In the genomic region with DNA sequence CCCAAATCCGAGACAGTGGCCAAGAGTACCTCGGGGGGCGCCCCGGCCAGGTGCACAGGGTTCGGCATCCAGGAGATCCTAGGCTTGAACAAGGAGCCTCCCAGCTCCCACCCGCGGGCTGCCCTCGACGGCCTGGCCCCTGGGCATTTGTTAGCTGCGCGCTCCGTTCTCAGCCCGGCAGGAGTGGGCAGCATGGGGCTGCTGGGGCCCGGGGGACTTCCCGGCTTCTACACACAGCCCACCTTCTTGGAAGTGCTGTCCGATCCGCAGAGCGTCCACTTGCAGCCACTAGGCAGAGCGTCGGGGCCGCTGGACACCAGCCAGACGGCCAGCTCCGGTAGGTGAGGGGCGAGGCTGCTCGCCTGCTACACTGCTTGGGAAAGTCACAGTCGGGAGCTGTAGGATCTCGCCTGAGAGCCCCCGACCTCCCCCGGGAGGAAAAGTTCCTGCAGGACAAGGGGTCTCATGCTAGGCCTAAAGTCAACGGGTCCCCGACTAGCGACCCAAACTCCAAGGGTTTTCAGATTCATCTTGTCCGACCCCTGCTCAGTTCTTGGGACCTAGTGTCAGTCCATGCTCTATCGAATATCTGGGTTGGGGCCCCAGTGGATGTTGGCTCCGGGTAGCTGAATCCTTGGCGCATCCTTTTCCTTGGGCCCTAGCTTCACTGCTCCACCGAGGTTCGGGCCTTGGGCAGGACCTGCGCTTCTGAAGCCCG, we compare ENCODE assay signal across 11 mouse cellular contexts. TPM values are rescaled to one million over a fixed set of nuclear protein-coding genes. Genes with fewer than 3 reads are reported as not detected.
DNase-seq lines count a peak whose midpoint lies in the region; ATAC-seq lines count a peak whose summit lies in the region.
"Had no signal": no experiment of that assay in that cellular context is flagged by ENCODE, and none has a peak within 500 bp of the region (broad histone marks: within the 10 kb centered on the region; RNA-seq: fewer than 3 reads in every experiment).

No protein-coding gene starts in this region.

- H3K9me3 ChIP-seq in kidney, embryonic 15.5 days (replicated peaks) = no peaks in the 10 kb centered on the region
- H3K9me3 ChIP-seq in embryonic facial prominence, embryonic 11.5 days (replicated peaks; ENCODE audit: control insufficient read depth, low read length) = no peaks in the 10 kb centered on the region
- H3K9me3 ChIP-seq in hindbrain, embryonic 16.5 days (ENCODE audit: control insufficient read depth, low read length) = no peaks in the 10 kb centered on the region
- H3K9me3 ChIP-seq in neural tube, embryonic 13.5 days = no peaks in the 10 kb centered on the region

- H3K4me2 ChIP-seq in kidney, embryonic 15.5 days = 0 out of 2 replicates have a peak overlapping the region, but pooled peaks have one; percentile 26
- no peak overlapping the region; the same call in 1 of the 2 replicates for H3K4me2 ChIP-seq in embryonic facial prominence, embryonic 11.5 days (ENCODE audit: low read depth, low read length)
- no peak overlapping the region for H3K4me2 ChIP-seq in hindbrain, embryonic 16.5 days (ENCODE audit: low read length)
- no peak overlapping the region for H3K4me2 ChIP-seq in neural tube, embryonic 13.5 days

- no peak overlapping the region for H3K9ac ChIP-seq in kidney, embryonic 15.5 days
- no peak overlapping the region; the same call in 1 of the 2 replicates for H3K9ac ChIP-seq in embryonic facial prominence, embryonic 11.5 days (replicated peaks; ENCODE audit: low read length)
- no peak overlapping the region for H3K9ac ChIP-seq in hindbrain, embryonic 16.5 days (ENCODE audit: low read depth, low read length)
- no peak overlapping the region for H3K9ac ChIP-seq in neural tube, embryonic 13.5 days

- no peak overlapping the region for H3K4me3 ChIP-seq in kidney, embryonic 15.5 days (replicated peaks)
- H3K4me3 ChIP-seq in embryonic facial prominence, embryonic 11.5 days (ENCODE audit: low read depth, low read length) = peak overlapping the region; percentile 17
- H3K4me3 ChIP-seq in hindbrain, embryonic 16.5 days (ENCODE audit: low read length) = peak overlapping the region; percentile 13; the same call in 1 of the 2 replicates
- peak overlapping the region; percentile 18 for H3K4me3 ChIP-seq in neural tube, embryonic 13.5 days
- H3K4me3 ChIP-seq: layer of hippocampus, adult 2 months had no signal

- H3K27ac ChIP-seq in kidney, embryonic 15.5 days = no peak overlapping the region
- H3K27ac ChIP-seq in embryonic facial prominence, embryonic 11.5 days (replicated peaks; ENCODE audit: low read depth, low read length) = no peak overlapping the region
- H3K27ac ChIP-seq in hindbrain, embryonic 16.5 days (ENCODE audit: low read depth, low read length) = no peak overlapping the region
- no peak overlapping the region for H3K27ac ChIP-seq in neural tube, embryonic 13.5 days (replicated peaks)
- H3K27ac ChIP-seq: layer of hippocampus, adult 2 months had no signal

- WGBS in kidney, embryonic 15.5 days = under 1% methylated on average over 40 of the region's 40 CpGs
- 1% methylated on average over 39 of the region's 40 CpGs for WGBS in embryonic facial prominence, embryonic 11.5 days
- WGBS in hindbrain, embryonic 16.5 days = 2% methylated on average over 33 of the region's 40 CpGs
- 2% methylated on average over 40 of the region's 40 CpGs for WGBS in neural tube, embryonic 13.5 days

- DNase-seq in kidney, postnatal 25 days = no peak
- DNase-seq in embryonic facial prominence, embryonic 11.5 days (ENCODE audit: low spot score) = no peak
- no peak for DNase-seq in layer of hippocampus, adult 11-12 months (ENCODE audit: low spot score)
- DNase-seq in gastrocnemius, postnatal 10 days = no peak
- DNase-seq: lung, adult 2 months had no signal

- H3K36me3 ChIP-seq in kidney, embryonic 15.5 days = no peaks in the 10 kb centered on the region
- H3K36me3 ChIP-seq in embryonic facial prominence, embryonic 11.5 days (replicated peaks; ENCODE audit: control insufficient read depth, insufficient read depth, low read depth, low read length) = no peaks in the 10 kb centered on the region
- no peaks in the 10 kb centered on the region for H3K36me3 ChIP-seq in hindbrain, embryonic 16.5 days (ENCODE audit: control insufficient read depth, insufficient read depth, low read length)
- H3K36me3 ChIP-seq in neural tube, embryonic 13.5 days = no peaks in the 10 kb centered on the region

- ATAC-seq in kidney, embryonic 15.5 days (replicated peaks; ENCODE audit: low FRiP score) = no peak
- ATAC-seq in embryonic facial prominence, embryonic 11.5 days (replicated peaks; ENCODE audit: insufficient number of reproducible peaks, low FRiP score, low TSS enrichment, low read depth) = 0 out of 2 replicates have a peak, but pooled peaks have one; percentile 32
- no peak for ATAC-seq in hindbrain, embryonic 16.5 days
- ATAC-seq in neural tube, embryonic 13.5 days (ENCODE audit: low read depth) = no peak

- H3K4me1 ChIP-seq in kidney, embryonic 15.5 days = peaks cover 24% of the 10 kb centered on the region
- no peaks in the 10 kb centered on the region; the same call in 1 of the 2 replicates for H3K4me1 ChIP-seq in embryonic facial prominence, embryonic 11.5 days (ENCODE audit: control insufficient read depth, insufficient read depth, low read length)
- peaks cover 5% of the 10 kb centered on the region; the same call in 1 of the 2 replicates for H3K4me1 ChIP-seq in hindbrain, embryonic 16.5 days (ENCODE audit: control insufficient read depth, insufficient read depth, low read depth, low read length)
- peaks cover 21% of the 10 kb centered on the region for H3K4me1 ChIP-seq in neural tube, embryonic 13.5 days (replicated peaks)

- H3K27me3 ChIP-seq in kidney, embryonic 15.5 days = peaks cover 91% of the 10 kb centered on the region
- peaks cover 57% of the 10 kb centered on the region for H3K27me3 ChIP-seq in embryonic facial prominence, embryonic 11.5 days (ENCODE audit: control insufficient read depth, insufficient read depth, low read length)
- H3K27me3 ChIP-seq in hindbrain, embryonic 16.5 days (replicated peaks; ENCODE audit: control insufficient read depth, insufficient read depth, low read length) = peaks cover 45% of the 10 kb centered on the region
- peaks cover 95% of the 10 kb centered on the region for H3K27me3 ChIP-seq in neural tube, embryonic 13.5 days

RNA-seq across cellular contexts. Expression of gene Vsx2, which starts 0.6 kb away (rescaled TPM):
- polyA plus RNA-seq in kidney, embryonic 15.5 days (2015; fragmentation: Nextera tagmentation; extraction: Ambion mirVana) = not detected in 2 replicates
- 3.6 and 10.1 TPM in 2 replicates for polyA plus RNA-seq in embryonic facial prominence, embryonic 11.5 days (2014; fragmentation: Nextera tagmentation; extraction: Ambion mirVana)
- polyA plus RNA-seq in hindbrain, embryonic 16.5 days (2015; fragmentation: Nextera tagmentation; extraction: Ambion mirVana) = 3.0 and 3.7 TPM in 2 replicates
- 7.5 and 7.7 TPM in 2 replicates for polyA plus RNA-seq in neural tube, embryonic 13.5 days (2015; fragmentation: Nextera tagmentation; extraction: Ambion mirVana)
- under 1 TPM in 1 of 2 experiments, not detected in 1; 0.07 TPM for total RNA-seq in gastrocnemius, postnatal 10 days (2021)
- total RNA-seq: MEL had no signal
- polyA plus RNA-seq: lung, adult 2 months; stomach, embryonic 14.5 days had no signal

RNA-seq across cellular contexts. Expression of gene Abcd4, which starts 47.1 kb away (rescaled TPM):
- 17.1 and 19.9 TPM in 2 replicates for polyA plus RNA-seq in kidney, embryonic 15.5 days (2015; fragmentation: Nextera tagmentation; extraction: Ambion mirVana)
- polyA plus RNA-seq in embryonic facial prominence, embryonic 11.5 days (2014; fragmentation: Nextera tagmentation; extraction: Ambion mirVana) = 6.3 and 6.5 TPM in 2 replicates
- polyA plus RNA-seq in hindbrain, embryonic 16.5 days (2015; fragmentation: Nextera tagmentation; extraction: Ambion mirVana) = 13.6 and 14.5 TPM in 2 replicates
- 12.8 TPM in 2 replicates for polyA plus RNA-seq in neural tube, embryonic 13.5 days (2015; fragmentation: Nextera tagmentation; extraction: Ambion mirVana)
- total RNA-seq in gastrocnemius, postnatal 10 days (2021) = 1 to 10 TPM; 4.4 to 5.2 TPM
